Mouse (Mus musculus) lung, postnatal 0 days (tissue): ENCODE results near the gene Kyat1. TPM values are rescaled to one million over a fixed set of nuclear protein-coding genes. Genes with fewer than 3 reads are reported as not detected.
"Not testable (repeated sequence)": the region's sequence is repeated elsewhere in the genome, so short reads cannot be mapped to it uniquely, and the experiment has no call there.

Source experiments
- ATAC-seq: fragments of 200-750 bp; cut with Nextera tagmentation; 2 replicates; pipeline ENCODE4 v1.8.0; 2017; ENCODE audit warnings: moderate library complexity
- DNase-seq: peaks from one replicate; pipeline ENCODE4 v3.0.0-alpha.2; 2016; ENCODE audit warnings: low spot score
- H3K27ac ChIP-seq: fragments of 300-500 bp; sonication (generic); 2 replicates; pipeline ENCODE4 v1.5.1; 2014; ENCODE audit warnings: antibody characterized with exemption, mild to moderate bottlenecking, low read length, mixed read lengths
- H3K27me3 ChIP-seq: fragments of 300-500 bp; sonication (generic); replicated peaks from 2 replicates; pipeline ENCODE4 v1.6.1; 2014; ENCODE audit warnings: low read length, mixed read lengths; ENCODE audit not compliant: insufficient read depth
- H3K36me3 ChIP-seq: fragments of 300-500 bp; sonication (generic); 2 replicates; pipeline ENCODE4 v1.6.1; 2014; ENCODE audit warnings: low read length, mixed read lengths; ENCODE audit not compliant: insufficient read depth
- H3K4me1 ChIP-seq: fragments of 300-500 bp; sonication (generic); 2 replicates; pipeline ENCODE4 v1.6.1; 2014; ENCODE audit warnings: antibody characterized with exemption, low read depth, low read length, mixed read lengths; ENCODE audit not compliant: insufficient read depth
- H3K4me2 ChIP-seq: fragments of 300-500 bp; sonication (generic); replicated peaks from 2 replicates; pipeline ENCODE4 v1.6.1; 2014; ENCODE audit warnings: low read depth, mild to moderate bottlenecking, low read length, moderate library complexity, mixed read lengths
- H3K4me3 ChIP-seq: fragments of 300-500 bp; sonication (generic); 2 replicates; pipeline ENCODE4 v1.5.1; 2014; ENCODE audit warnings: low read depth, low read length
- H3K9ac ChIP-seq: fragments of 300-500 bp; sonication (generic); replicated peaks from 2 replicates; pipeline ENCODE4 v1.6.1; 2014; ENCODE audit warnings: low read depth, mild to moderate bottlenecking
- H3K9me3 ChIP-seq: fragments of 300-500 bp; sonication (generic); 2 replicates; pipeline ENCODE4 v1.6.1; 2016; ENCODE audit warnings: low read length, mixed read lengths
- CTCF ChIP-seq: IDR thresholded peaks from 2 replicates; pipeline ENCODE4 v1.5.1; 2016; ENCODE audit warnings: antibody characterized with exemption, mild to moderate bottlenecking
- EP300 ChIP-seq: IDR thresholded peaks from 2 replicates; pipeline ENCODE4 v1.6.1; 2016; ENCODE audit warnings: antibody characterized with exemption, mild to moderate bottlenecking, control low read depth
- WGBS: fragments of 180-500 bp; shearing (Covaris S2); extraction: QIAGEN DNeasy Blood & Tissue Kit; methylation state at CpG from one replicate; pipeline ENCODE4 v1.1.7; 2014; 5-methylcytosine and 5-hydroxymethylcytosine counted together
- polyA plus RNA-seq: library from polyadenylated mRNA; unstranded; fragments of >200 nt; fragmentation: Nextera tagmentation; extraction: Ambion mirVana; gene quantifications from 2 replicates; pipeline ENCODE4 v1.2.1, GENCODE M21; 2015

Gene Kyat1
- polyA plus RNA-seq, 1 experiment from 2014 or later, result 17.1 TPM

- ATAC-seq (no peak), DNase-seq (peak; percentile 65)
- Histone ChIP-seq H3K4me2 (no peak overlapping the region), H3K9me3 (no peaks in the 10 kb centered on the region), H3K4me1 (no peaks in the 10 kb centered on the region), H3K36me3 (no peaks in the 10 kb centered on the region), H3K27me3 (no peaks in the 10 kb centered on the region), H3K27ac (no peak overlapping the region), H3K4me3 (no peak overlapping the region), H3K9ac (no peak overlapping the region)
- TF ChIP-seq CTCF (peak; percentile 85), EP300 (no peak)
These were observed 43.8 kb downstream of the Kyat1 start for GRCm38 (mm10) chr2:30161809-30162208.

- H3K36me3 ChIP-seq, ATAC-seq, H3K9ac ChIP-seq, DNase-seq, H3K9me3 ChIP-seq, H3K4me3 ChIP-seq, H3K27ac ChIP-seq, H3K27me3 ChIP-seq, H3K4me1 ChIP-seq, H3K4me2 ChIP-seq: not testable (repeated sequence)
- 83% methylated on average over 4 of the region's 10 CpGs for WGBS
These were observed 45.8 kb downstream of the Kyat1 start for GRCm38 (mm10) chr2:30159871-30160270.

- 73% methylated on average over 8 of the region's 8 CpGs for WGBS
- Histone ChIP-seq H3K9me3 (no peaks in the 10 kb centered on the region), H3K36me3 (peaks cover 14% of the 10 kb centered on the region; the same call in 1 of the 2 replicates), H3K4me1 (no peaks in the 10 kb centered on the region), H3K27me3 (no peaks in the 10 kb centered on the region), H3K4me3 (no peak overlapping the region), H3K9ac (no peak overlapping the region), H3K4me2 (no peak overlapping the region), H3K27ac (no peak overlapping the region)
- ATAC-seq (no peak), DNase-seq (no peak)
- no peak for TF ChIP-seq EP300
- TF ChIP-seq CTCF, result no peak
These were observed 53.0 kb downstream of the Kyat1 start for GRCm38 (mm10) chr2:30152616-30153015.

- H3K27ac ChIP-seq, result no peak overlapping the region
- ATAC-seq, result no peak
- H3K4me3 ChIP-seq, result no peak overlapping the region
- H3K36me3 ChIP-seq, result peaks cover 14% of the 10 kb centered on the region; the same call in 1 of the 2 replicates
- TF ChIP-seq CTCF, result no peak
- TF ChIP-seq EP300, result no peak
- H3K9me3 ChIP-seq, result no peaks in the 10 kb centered on the region
- no peak for DNase-seq
- no peak overlapping the region for H3K9ac ChIP-seq
- no peaks in the 10 kb centered on the region for H3K4me1 ChIP-seq
- H3K27me3 ChIP-seq, result no peaks in the 10 kb centered on the region
- H3K4me2 ChIP-seq, result no peak overlapping the region
- WGBS, result 79% methylated on average over 11 of the region's 11 CpGs
These were observed 53.8 kb downstream of the Kyat1 start for GRCm38 (mm10) chr2:30151840-30152239.

GRCm38 (mm10) chr2:30147466-30147865 is 58.2 kb downstream of the Kyat1 start:
- Histone ChIP-seq H3K27me3 (no peaks in the 10 kb centered on the region), H3K4me2 (no peak overlapping the region), H3K9ac (no peak overlapping the region), H3K9me3 (no peaks in the 10 kb centered on the region), H3K27ac (0 out of 2 replicates have a peak overlapping the region, but pooled peaks have one; percentile 14), H3K4me3 (no peak overlapping the region), H3K4me1 (no peaks in the 10 kb centered on the region), H3K36me3 (peaks cover 45% of the 10 kb centered on the region; the same call in 1 of the 2 replicates)
- DNase-seq (peak; percentile 87), ATAC-seq (peak; percentile 92)
- TF ChIP-seq EP300, result peak; percentile 44; the same call in 1 of the 2 replicates
- no peak for TF ChIP-seq CTCF
- WGBS, result 56% methylated on average over 4 of the region's 4 CpGs

GRCm38 (mm10) chr2:30144436-30144835 is 61.2 kb downstream of the Kyat1 start:
- ATAC-seq (no peak), DNase-seq (no peak)
- H3K4me1 ChIP-seq, result no peaks in the 10 kb centered on the region
- H3K4me2 ChIP-seq, result no peak overlapping the region
- no peak overlapping the region for H3K27ac ChIP-seq
- H3K9ac ChIP-seq, result no peak overlapping the region
- 98% methylated on average over 4 of the region's 4 CpGs for WGBS
- H3K27me3 ChIP-seq, result no peaks in the 10 kb centered on the region
- no peak for TF ChIP-seq EP300
- no peak for TF ChIP-seq CTCF
- H3K36me3 ChIP-seq, result peaks cover 59% of the 10 kb centered on the region
- no peaks in the 10 kb centered on the region for H3K9me3 ChIP-seq
- H3K4me3 ChIP-seq, result no peak overlapping the region

- not testable (repeated sequence) for H3K4me1 ChIP-seq, H3K27me3 ChIP-seq, H3K4me2 ChIP-seq, ATAC-seq, H3K9me3 ChIP-seq, H3K4me3 ChIP-seq, H3K27ac ChIP-seq, DNase-seq, H3K9ac ChIP-seq
- peaks cover 42% of the 10 kb centered on the region; the same call in 1 of the 2 replicates for H3K36me3 ChIP-seq
- 87% methylated on average over 4 of the region's 4 CpGs for WGBS
These were observed 65.6 kb downstream of the Kyat1 start for GRCm38 (mm10) chr2:30140021-30140420.
